Mouse (Mus musculus) layer of hippocampus, adult 11-12 months (tissue): Measurements from ENCODE around the gene Pdcd1lg2.
"Not testable (repeated sequence)": the region's sequence is repeated elsewhere in the genome, so short reads cannot be mapped to it uniquely, and the experiment has no call there.

ENCODE experiments used
- DNase-seq: peaks from one replicate; pipeline ENCODE4 v3.0.0; 2022; ENCODE audit warnings: low spot score

The Pdcd1lg2 gene

GRCm38 (mm10) chr19:29383368-29383767 lies 27.4 kb upstream of the Pdcd1lg2 start:
- no peak for DNase-seq

- DNase-seq = no peak
Observed at GRCm38 (mm10) chr19:29384412-29384811, 26.3 kb upstream of the Pdcd1lg2 start.

DNA sequence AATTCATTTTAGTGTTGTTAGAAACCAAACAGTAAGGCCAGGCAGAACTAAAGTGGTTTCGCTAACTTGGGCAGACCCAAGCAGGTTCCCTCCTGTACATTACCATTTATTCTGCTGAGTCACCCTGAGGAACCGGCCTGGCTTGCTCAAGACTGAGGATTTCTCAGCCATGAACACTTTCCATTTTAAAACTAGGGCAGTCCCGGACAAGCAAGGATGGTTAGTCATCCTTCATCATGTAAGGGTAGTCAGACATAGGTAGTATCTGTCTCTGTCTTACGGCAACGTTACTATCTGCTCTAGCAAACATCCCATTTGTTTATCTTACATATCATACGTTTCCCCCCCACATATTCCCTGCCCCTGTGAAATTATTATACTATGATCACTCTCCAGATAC lies 25.7 kb upstream of the Pdcd1lg2 start:
- DNase-seq = no peak

- DNase-seq = no peak
Observed at GRCm38 (mm10) chr19:29385822-29386221, 24.9 kb upstream of the Pdcd1lg2 start.

GRCm38 (mm10) chr19:29388818-29389217 lies 21.9 kb upstream of the Pdcd1lg2 start:
- no peak for DNase-seq

- DNase-seq = no peak
Observed at GRCm38 (mm10) chr19:29390483-29390882, 20.2 kb upstream of the Pdcd1lg2 start.

DNA sequence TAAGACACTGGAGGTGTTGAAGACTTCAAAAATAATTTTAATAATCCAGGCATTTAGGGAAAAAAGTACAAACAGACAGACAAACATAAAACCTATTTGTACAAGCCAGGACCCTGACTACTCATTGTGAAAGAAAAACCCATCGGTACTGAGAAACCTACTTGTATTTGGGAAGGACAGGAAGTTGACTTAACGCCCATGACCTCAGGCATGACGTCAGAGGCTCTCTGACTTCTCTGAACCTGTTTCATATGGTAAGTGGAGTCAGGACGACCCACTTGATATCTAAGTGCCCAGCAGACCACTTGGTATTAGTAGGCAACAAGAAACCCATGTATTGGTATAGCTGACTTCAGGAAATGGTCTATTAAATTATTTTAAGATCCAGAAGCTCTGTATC lies 19.4 kb upstream of the Pdcd1lg2 start:
- no peak for DNase-seq

- no peak for DNase-seq
Observed at GRCm38 (mm10) chr19:29393333-29393732, 17.4 kb upstream of the Pdcd1lg2 start.

- DNase-seq = no peak
Observed at GRCm38 (mm10) chr19:29394721-29395120, 16.0 kb upstream of the Pdcd1lg2 start.

- DNase-seq = no peak
Observed at GRCm38 (mm10) chr19:29396353-29396752, 14.4 kb upstream of the Pdcd1lg2 start.

GRCm38 (mm10) chr19:29399786-29400185 lies 10.9 kb upstream of the Pdcd1lg2 start:
- DNase-seq = no peak

DNA sequence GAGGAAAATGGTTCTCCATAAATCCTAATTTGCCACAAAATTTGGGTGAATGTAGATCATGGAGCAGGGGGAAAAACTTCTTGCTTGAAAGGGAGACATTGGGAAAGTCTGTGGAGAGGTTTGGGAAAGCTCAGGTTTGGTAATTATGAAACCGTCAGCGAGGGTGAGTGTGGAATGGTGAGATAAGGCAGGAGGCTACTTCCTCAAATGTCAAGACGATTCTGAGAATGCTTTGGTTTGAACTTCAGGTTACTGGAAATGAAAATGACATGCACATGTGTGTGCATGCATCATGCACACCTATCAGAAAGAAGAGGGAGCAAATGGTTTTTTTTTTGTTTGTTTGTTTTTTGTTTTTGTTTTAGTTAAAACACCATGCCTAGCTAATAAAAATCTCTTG lies 10.3 kb upstream of the Pdcd1lg2 start:
- DNase-seq = no peak

DNA sequence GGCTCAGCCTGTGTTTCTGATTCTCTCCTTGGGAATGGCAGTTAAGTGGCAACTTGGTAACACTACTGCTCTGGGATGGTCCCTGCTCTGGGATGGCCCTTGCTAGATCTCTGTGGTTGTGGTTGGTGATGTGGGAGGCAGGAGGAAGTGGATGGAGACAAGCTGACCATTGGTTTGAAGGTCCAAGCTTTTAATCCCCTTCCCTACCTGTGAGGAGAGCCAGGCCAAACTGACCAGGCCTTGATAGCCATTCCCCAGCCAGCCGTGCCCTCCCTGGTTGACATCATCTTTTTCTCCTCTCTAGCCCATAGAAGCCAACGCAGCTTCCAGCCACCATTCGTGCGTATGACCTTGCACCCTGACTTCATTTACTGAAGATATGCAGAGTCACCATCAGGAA lies 8.1 kb upstream of the Pdcd1lg2 start:
- DNase-seq = no peak

GRCm38 (mm10) chr19:29403251-29403650 lies 7.5 kb upstream of the Pdcd1lg2 start:
- no peak for DNase-seq

DNA sequence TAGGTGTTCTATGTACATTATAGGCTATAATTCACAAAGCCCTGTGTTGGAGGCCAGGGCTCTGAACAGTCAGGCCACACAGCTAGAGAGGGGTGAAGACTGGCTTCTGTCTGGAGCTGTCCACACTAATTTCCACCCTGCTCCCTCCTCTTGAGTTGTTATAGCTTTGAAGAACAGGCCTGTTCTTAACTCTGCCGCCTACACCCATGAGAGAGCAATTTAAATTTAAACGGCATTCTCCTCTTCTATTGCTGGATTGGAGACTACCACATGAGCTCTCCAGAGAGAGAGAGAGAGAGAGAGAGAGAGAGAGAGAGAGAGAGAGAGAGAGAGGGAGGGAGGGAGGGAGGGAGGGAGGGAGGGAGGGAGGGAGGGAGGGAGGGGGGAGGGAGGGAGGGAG lies 5.3 kb upstream of the Pdcd1lg2 start:
- no peak for DNase-seq

GRCm38 (mm10) chr19:29406042-29407017 lies 4.4 kb upstream of the Pdcd1lg2 start:
- no peak for DNase-seq

- peak; percentile 52 for DNase-seq
Observed at GRCm38 (mm10) chr19:29412476-29413420, 2.0 kb downstream of the Pdcd1lg2 start.

GRCm38 (mm10) chr19:29414513-29414912 lies 3.8 kb downstream of the Pdcd1lg2 start:
- no peak for DNase-seq

DNA sequence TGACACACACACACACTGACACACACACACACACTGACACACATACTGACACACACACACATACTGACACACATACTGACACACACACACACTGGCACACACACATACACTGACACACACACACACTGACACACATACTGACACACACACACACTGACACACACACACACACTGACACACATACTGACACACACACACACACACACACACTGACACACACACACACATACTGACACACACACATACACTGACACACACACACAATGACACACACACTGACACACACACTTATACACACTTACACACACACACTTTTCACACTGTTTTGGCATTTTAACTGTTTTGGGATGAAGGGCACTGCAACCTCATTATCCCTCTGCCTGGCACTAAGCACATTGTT lies 4.2 kb downstream of the Pdcd1lg2 start:
- not testable (repeated sequence) for DNase-seq

- no peak for DNase-seq
Observed at GRCm38 (mm10) chr19:29416393-29416902, 5.7 kb downstream of the Pdcd1lg2 start.

- DNase-seq = no peak
Observed at GRCm38 (mm10) chr19:29417188-29417587, 6.5 kb downstream of the Pdcd1lg2 start.

GRCm38 (mm10) chr19:29417894-29418293 lies 7.2 kb downstream of the Pdcd1lg2 start:
- DNase-seq = no peak
